Mouse (Mus musculus) central nervous system, embryonic 11.5 days (tissue): ENCODE results near the gene Rdx. TPM values are rescaled to one million over a fixed set of nuclear protein-coding genes. Genes with fewer than 3 reads are reported as not detected.

Experiments
- polyA plus RNA-seq: library from polyadenylated mRNA; depleted of rRNA; stranded (reverse); fragments of >200 nt; gene quantifications from 2 replicates; pipeline ENCODE4 v1.2.3, GENCODE M21; 2012; rRNA removed

Gene Rdx
- polyA plus RNA-seq: 105 and 107 TPM in 2 replicates

DNA sequence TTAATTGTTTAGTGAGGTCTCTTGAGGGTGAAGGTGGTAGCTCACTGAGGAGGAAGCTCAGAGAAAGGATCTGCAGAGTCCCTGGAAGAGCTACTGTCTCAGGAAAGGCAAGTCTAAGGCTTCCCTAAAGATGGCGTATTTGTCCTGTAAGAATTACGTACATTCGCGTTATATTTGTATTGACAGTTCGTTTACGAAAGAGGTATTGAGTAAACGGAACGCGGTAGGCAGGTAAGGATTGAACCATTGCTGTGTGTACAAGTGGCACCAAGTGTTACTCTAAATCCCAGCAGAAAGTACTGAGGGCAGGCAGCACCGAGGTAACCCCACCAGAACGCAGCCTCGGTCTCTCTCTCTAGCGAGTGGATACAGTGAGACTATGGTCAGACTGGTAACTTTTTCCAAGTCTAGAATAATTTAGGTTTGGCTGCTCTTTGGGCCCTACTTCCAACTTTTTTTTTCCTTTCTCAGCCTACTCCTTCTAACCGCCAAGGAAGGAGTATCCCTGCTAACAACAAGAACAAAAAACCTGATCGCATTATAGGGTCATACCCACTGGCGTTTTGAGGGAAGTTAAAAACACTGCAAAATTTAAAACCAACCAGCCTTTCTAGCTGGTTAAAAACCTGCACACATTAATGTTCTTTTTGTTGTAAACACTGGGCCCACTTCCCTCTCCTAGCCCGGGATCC, at the start of gene Rdx:
Rdx (plus strand) TSS at position 45 of the 692 bp plus-strand sequence.

Other genes starting within 250 kb of the Rdx start
- gene Fdx1, start 83.6 kb upstream of the Rdx start, polyA plus RNA-seq: 29.1 and 31.6 TPM in 2 replicates
- 8.4 and 9.6 TPM in 2 replicates for gene Zc3h12c, start 121.4 kb downstream of the Rdx start, polyA plus RNA-seq